Mouse (Mus musculus): Measurements from ENCODE around the gene Nptxr.

DNA sequence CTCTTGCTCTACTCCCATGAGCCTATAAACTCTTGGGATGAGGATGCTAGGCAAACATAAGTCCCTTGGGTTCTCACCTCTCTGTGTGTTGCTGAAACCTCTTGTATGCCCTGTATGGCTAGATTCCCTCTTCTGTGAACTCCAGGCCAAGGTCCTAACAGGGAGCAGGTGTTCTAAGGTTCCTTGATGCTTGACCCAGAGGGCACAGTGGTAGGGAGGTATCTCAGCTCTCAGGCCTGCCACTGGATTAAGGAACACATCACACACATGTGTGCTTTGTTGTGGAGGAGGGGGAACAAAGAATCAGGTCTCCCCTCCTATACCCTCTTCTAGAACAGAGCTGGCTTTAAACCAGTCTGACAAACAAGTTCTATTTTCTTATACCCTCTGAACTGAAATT lies 26.8 kb downstream of the Nptxr start, which contains the start of gene Dnal4:
- TF ChIP-seq CTCF (IDR thresholded peaks at IDR 0.05; ENCODE audit: insufficient read depth, low read length) (no peak), POLR2A (IDR thresholded peaks at IDR 0.05; ENCODE audit: borderline replicate concordance, extremely low read depth, low read depth, low read length) (no peak)

Measured in lung, adult 2 months (tissue).